Mouse (Mus musculus): Measurements from ENCODE around the gene Ncoa1. TPM values are rescaled to one million over a fixed set of nuclear protein-coding genes. Genes with fewer than 3 reads are reported as not detected.
"Not testable (repeated sequence)": the region's sequence is repeated elsewhere in the genome, so short reads cannot be mapped to it uniquely, and the experiment has no call there.

The Ncoa1 gene
- polyA plus RNA-seq, 1 experiment from 2014 or later: 2.6 TPM

- ATAC-seq (replicated peaks; ENCODE audit: low FRiP score) (no peak), DNase-seq (ENCODE audit: low spot score) (no peak)
- Histone ChIP-seq H3K27me3 (replicated peaks; ENCODE audit: control insufficient read depth, insufficient read depth, low read length) (no peaks in the 10 kb centered on the region), H3K36me3 (ENCODE audit: control insufficient read depth, insufficient read depth, low read length) (no peaks in the 10 kb centered on the region), H3K4me1 (replicated peaks; ENCODE audit: control insufficient read depth, insufficient read depth, low read length) (no peaks in the 10 kb centered on the region), H3K4me2 (no peak overlapping the region), H3K4me3 (ENCODE audit: low read depth, low read length) (no peak overlapping the region), H3K9me3 (ENCODE audit: control insufficient read depth, low read length) (no peaks in the 10 kb centered on the region), H3K9ac (ENCODE audit: low read depth, low read length) (no peak overlapping the region), H3K27ac (ENCODE audit: low read depth, low read length) (no peak overlapping the region)
- WGBS: 86% methylated on average over 2 of the region's 2 CpGs
These were observed 16.0 kb downstream of the Ncoa1 start for GRCm38 (mm10) chr12:4460990-4461389.

GRCm38 (mm10) chr12:4454956-4455565, 21.9 kb downstream of the Ncoa1 start:
- 68% methylated on average over 10 of the region's 10 CpGs for WGBS

GRCm38 (mm10) chr12:4454248-4454647, 22.7 kb downstream of the Ncoa1 start:
- Histone ChIP-seq H3K9me3 (ENCODE audit: control insufficient read depth, low read length) (no peaks in the 10 kb centered on the region), H3K27me3 (replicated peaks; ENCODE audit: control insufficient read depth, insufficient read depth, low read length) (no peaks in the 10 kb centered on the region; the same call in 1 of the 2 replicates), H3K27ac (ENCODE audit: low read depth, low read length) (no peak overlapping the region), H3K9ac (ENCODE audit: low read depth, low read length) (no peak overlapping the region), H3K36me3 (ENCODE audit: control insufficient read depth, insufficient read depth, low read length) (no peaks in the 10 kb centered on the region), H3K4me1 (replicated peaks; ENCODE audit: control insufficient read depth, insufficient read depth, low read length) (no peaks in the 10 kb centered on the region; the same call in 1 of the 2 replicates), H3K4me2 (no peak overlapping the region), H3K4me3 (ENCODE audit: low read depth, low read length) (no peak overlapping the region)
- ATAC-seq (replicated peaks; ENCODE audit: low FRiP score) (no peak), DNase-seq (ENCODE audit: low spot score) (no peak)
- 76% methylated on average over 4 of the region's 4 CpGs for WGBS

More at GRCm38 (mm10) chr12:4454956-4455565, 21.9 kb downstream of the Ncoa1 start:
- Histone ChIP-seq H3K36me3 (ENCODE audit: control insufficient read depth, insufficient read depth, low read length) (no peaks in the 10 kb centered on the region), H3K4me3 (ENCODE audit: low read depth, low read length) (no peak overlapping the region), H3K9ac (ENCODE audit: low read depth, low read length) (no peak overlapping the region), H3K27me3 (replicated peaks; ENCODE audit: control insufficient read depth, insufficient read depth, low read length) (no peaks in the 10 kb centered on the region; the same call in 1 of the 2 replicates), H3K4me2 (no peak overlapping the region), H3K4me1 (replicated peaks; ENCODE audit: control insufficient read depth, insufficient read depth, low read length) (no peaks in the 10 kb centered on the region; the same call in 1 of the 2 replicates), H3K27ac (ENCODE audit: low read depth, low read length) (no peak overlapping the region), H3K9me3 (ENCODE audit: control insufficient read depth, low read length) (no peaks in the 10 kb centered on the region)
- DNase-seq (ENCODE audit: low spot score): no peak
- ATAC-seq (replicated peaks; ENCODE audit: low FRiP score): no peak

GRCm38 (mm10) chr12:4452233-4452632, 24.7 kb downstream of the Ncoa1 start:
- H3K27ac ChIP-seq (ENCODE audit: low read depth, low read length): no peak overlapping the region
- H3K4me1 ChIP-seq (replicated peaks; ENCODE audit: control insufficient read depth, insufficient read depth, low read length): no peaks in the 10 kb centered on the region; the same call in 1 of the 2 replicates
- H3K27me3 ChIP-seq (replicated peaks; ENCODE audit: control insufficient read depth, insufficient read depth, low read length): no peaks in the 10 kb centered on the region; the same call in 1 of the 2 replicates
- H3K9ac ChIP-seq (ENCODE audit: low read depth, low read length): no peak overlapping the region
- H3K9me3 ChIP-seq (ENCODE audit: control insufficient read depth, low read length): no peaks in the 10 kb centered on the region
- no peak for DNase-seq (ENCODE audit: low spot score)
- no peak overlapping the region for H3K4me3 ChIP-seq (ENCODE audit: low read depth, low read length)
- no peak overlapping the region for H3K4me2 ChIP-seq
- H3K36me3 ChIP-seq (ENCODE audit: control insufficient read depth, insufficient read depth, low read length): no peaks in the 10 kb centered on the region
- ATAC-seq (replicated peaks; ENCODE audit: low FRiP score): no peak

- not testable (repeated sequence) for H3K9me3 ChIP-seq (ENCODE audit: control insufficient read depth, low read length); DNase-seq (ENCODE audit: low spot score); H3K9ac ChIP-seq (ENCODE audit: low read depth, low read length); H3K27ac ChIP-seq (ENCODE audit: low read depth, low read length); H3K4me1 ChIP-seq (replicated peaks; ENCODE audit: control insufficient read depth, insufficient read depth, low read length); H3K36me3 ChIP-seq (ENCODE audit: control insufficient read depth, insufficient read depth, low read length); H3K4me3 ChIP-seq (ENCODE audit: low read depth, low read length); ATAC-seq (replicated peaks; ENCODE audit: low FRiP score); H3K4me2 ChIP-seq; H3K27me3 ChIP-seq (replicated peaks; ENCODE audit: control insufficient read depth, insufficient read depth, low read length)
These were observed 26.5 kb downstream of the Ncoa1 start for GRCm38 (mm10) chr12:4450485-4450884.

- Histone ChIP-seq H3K4me3 (ENCODE audit: low read depth, low read length) (no peak overlapping the region), H3K27ac (ENCODE audit: low read depth, low read length) (no peak overlapping the region), H3K4me2 (no peak overlapping the region), H3K4me1 (replicated peaks; ENCODE audit: control insufficient read depth, insufficient read depth, low read length) (no peaks in the 10 kb centered on the region), H3K9ac (ENCODE audit: low read depth, low read length) (no peak overlapping the region), H3K36me3 (ENCODE audit: control insufficient read depth, insufficient read depth, low read length) (no peaks in the 10 kb centered on the region), H3K27me3 (replicated peaks; ENCODE audit: control insufficient read depth, insufficient read depth, low read length) (no peaks in the 10 kb centered on the region; the same call in 1 of the 2 replicates), H3K9me3 (ENCODE audit: control insufficient read depth, low read length) (no peaks in the 10 kb centered on the region)
- ATAC-seq (replicated peaks; ENCODE audit: low FRiP score) (no peak), DNase-seq (ENCODE audit: low spot score) (no peak)
- 77% methylated on average over 4 of the region's 4 CpGs for WGBS
These were observed 28.8 kb downstream of the Ncoa1 start for GRCm38 (mm10) chr12:4448076-4448589.

GRCm38 (mm10) chr12:4444946-4445345, 32.0 kb downstream of the Ncoa1 start:
- H3K36me3 ChIP-seq (ENCODE audit: control insufficient read depth, insufficient read depth, low read length): no peaks in the 10 kb centered on the region
- no peak overlapping the region for H3K9ac ChIP-seq (ENCODE audit: low read depth, low read length)
- no peak for ATAC-seq (replicated peaks; ENCODE audit: low FRiP score)
- no peaks in the 10 kb centered on the region for H3K27me3 ChIP-seq (replicated peaks; ENCODE audit: control insufficient read depth, insufficient read depth, low read length)
- no peak overlapping the region for H3K27ac ChIP-seq (ENCODE audit: low read depth, low read length)
- H3K4me1 ChIP-seq (replicated peaks; ENCODE audit: control insufficient read depth, insufficient read depth, low read length): no peaks in the 10 kb centered on the region
- whole genome bisulfite sequencing: 69% methylated on average over 5 of the region's 5 CpGs
- H3K9me3 ChIP-seq (ENCODE audit: control insufficient read depth, low read length): no peaks in the 10 kb centered on the region
- no peak overlapping the region for H3K4me3 ChIP-seq (ENCODE audit: low read depth, low read length)
- no peak for DNase-seq (ENCODE audit: low spot score)
- no peak overlapping the region for H3K4me2 ChIP-seq

GRCm38 (mm10) chr12:4441451-4441850, 35.5 kb downstream of the Ncoa1 start:
- WGBS: 69% methylated on average over 3 of the region's 3 CpGs
- no peak for ATAC-seq (replicated peaks; ENCODE audit: low FRiP score)
- Histone ChIP-seq H3K36me3 (ENCODE audit: control insufficient read depth, insufficient read depth, low read length) (no peaks in the 10 kb centered on the region), H3K4me3 (ENCODE audit: low read depth, low read length) (no peak overlapping the region), H3K27me3 (replicated peaks; ENCODE audit: control insufficient read depth, insufficient read depth, low read length) (no peaks in the 10 kb centered on the region), H3K9me3 (ENCODE audit: control insufficient read depth, low read length) (no peaks in the 10 kb centered on the region), H3K4me2 (no peak overlapping the region), H3K27ac (ENCODE audit: low read depth, low read length) (no peak overlapping the region), H3K9ac (ENCODE audit: low read depth, low read length) (no peak overlapping the region), H3K4me1 (replicated peaks; ENCODE audit: control insufficient read depth, insufficient read depth, low read length) (no peaks in the 10 kb centered on the region)
- no peak for DNase-seq (ENCODE audit: low spot score)

- H3K36me3 ChIP-seq (ENCODE audit: control insufficient read depth, insufficient read depth, low read length): no peaks in the 10 kb centered on the region
- DNase-seq (ENCODE audit: low spot score): no peak
- no peak overlapping the region for H3K4me2 ChIP-seq
- 72% methylated on average over 5 of the region's 5 CpGs for WGBS
- no peaks in the 10 kb centered on the region for H3K9me3 ChIP-seq (ENCODE audit: control insufficient read depth, low read length)
- H3K4me1 ChIP-seq (replicated peaks; ENCODE audit: control insufficient read depth, insufficient read depth, low read length): no peaks in the 10 kb centered on the region
- no peak for ATAC-seq (replicated peaks; ENCODE audit: low FRiP score)
- H3K4me3 ChIP-seq (ENCODE audit: low read depth, low read length): no peak overlapping the region
- H3K9ac ChIP-seq (ENCODE audit: low read depth, low read length): no peak overlapping the region
- H3K27ac ChIP-seq (ENCODE audit: low read depth, low read length): no peak overlapping the region
- no peaks in the 10 kb centered on the region for H3K27me3 ChIP-seq (replicated peaks; ENCODE audit: control insufficient read depth, insufficient read depth, low read length)
These were observed 40.8 kb downstream of the Ncoa1 start for GRCm38 (mm10) chr12:4436198-4436597.
